Mouse (Mus musculus) heart, adult 2 months (tissue): ENCODE measurements around the gene Lrrc74a. TPM values are rescaled to one million over a fixed set of nuclear protein-coding genes. Genes with fewer than 3 reads are reported as not detected.
A peak's percentile ranks its signal among the peaks of the same experiment; 100 is the strongest.

ENCODE experiments used
- DNase-seq, 2 experiments: peaks; one replicate each; pipeline ENCODE4 v3.0.0; 2021
- H3K27ac ChIP-seq: fragments of 200-600 bp; 2 replicates; pipeline ENCODE4 v1.8.1; 2022
- H3K27me3 ChIP-seq: fragments of 200-500 bp; 2 replicates; pipeline ENCODE4 v1.6.1; 2012; ENCODE audit warnings: mild to moderate bottlenecking, low read length, inconsistent platforms, mixed read lengths; ENCODE audit not compliant: control insufficient read depth, insufficient read depth
- H3K36me3 ChIP-seq: fragments of 200-500 bp; 2 replicates; pipeline ENCODE4 v1.6.1; 2012; ENCODE audit warnings: low read length, inconsistent platforms; ENCODE audit not compliant: control insufficient read depth, insufficient read depth
- H3K4me1 ChIP-seq: fragments of 200-500 bp; 2 replicates; pipeline ENCODE4 v1.6.1; 2011; ENCODE audit warnings: low read length; ENCODE audit not compliant: control insufficient read depth, insufficient read depth
- H3K4me3 ChIP-seq: fragments of 200-600 bp; 2 replicates; pipeline ENCODE4 v1.8.1; 2022
- H3K79me2 ChIP-seq: fragments of 200-500 bp; replicated peaks from 2 replicates; pipeline ENCODE4 v1.6.1; 2012; ENCODE audit warnings: mild to moderate bottlenecking, inconsistent platforms, low read length, moderate library complexity, mixed read lengths; ENCODE audit not compliant: control insufficient read depth, insufficient read depth
- H3K9ac ChIP-seq: fragments of 200-500 bp; 2 replicates; pipeline ENCODE4 v1.6.1; 2012; ENCODE audit warnings: low read depth, mild to moderate bottlenecking, control low read depth, inconsistent platforms, low read length, mixed read lengths
- CTCF ChIP-seq: fragments of 200-600 bp; IDR thresholded peaks from 2 replicates; pipeline ENCODE4 v1.8.1; 2022; ENCODE audit warnings: antibody characterized with exemption, mild to moderate bottlenecking, moderate library complexity
- EP300 ChIP-seq: fragments of 200-500 bp; IDR thresholded peaks from 2 replicates; pipeline ENCODE4 v1.6.1; 2011; ENCODE audit warnings: low read depth, low read length, control low read depth; ENCODE audit not compliant: insufficient read depth
- POLR2A ChIP-seq: fragments of 200-500 bp; IDR thresholded peaks from 2 replicates; pipeline ENCODE4 v1.6.1; 2011; ENCODE audit warnings: mild to moderate bottlenecking, low read depth, low read length, control low read depth; ENCODE audit not compliant: insufficient read depth
- WGBS: fragments of 180-500 bp; shearing (Covaris S2); methylation state at CpG from one replicate; pipeline ENCODE4 v1.1.7; 2018; 5-methylcytosine and 5-hydroxymethylcytosine counted together
- intact Hi-C: fragments of 180-260 bp; cut with DNase I; formaldehyde crosslinking; loops from one replicate; pipeline ENCODE4 v1.15.1; 2025
- polyA plus RNA-seq: library from polyadenylated mRNA; depleted of rRNA; stranded (reverse); fragments of >200 nt; gene quantifications from 2 replicates; pipeline ENCODE4 v1.2.3, GENCODE M21; 2012
- total RNA-seq, 2 experiments: library from RNA; stranded (reverse); gene quantifications; 2 replicates each; pipeline ENCODE4 v1.2.3; 2021

Gene Lrrc74a
- total and polyA plus RNA-seq, 3 experiments: not detected

- 58% methylated on average over 5 of the region's 5 CpGs for WGBS
- no peaks in the 10 kb centered on the region for H3K79me2 ChIP-seq
- H3K4me3 ChIP-seq: no peak overlapping the region
- no peaks in the 10 kb centered on the region for H3K4me1 ChIP-seq
- no peak overlapping the region for H3K27ac ChIP-seq
- no peak for DNase-seq
- H3K36me3 ChIP-seq: no peaks in the 10 kb centered on the region
- no peak overlapping the region for H3K9ac ChIP-seq
- intact Hi-C loops: no loop called here
- TF ChIP-seq EP300 (no peak), POLR2A (no peak), CTCF (peak; percentile 51)
- no peaks in the 10 kb centered on the region for H3K27me3 ChIP-seq
These were observed 20.1 kb upstream of the Lrrc74a start for GRCm38 (mm10) chr12:86714026-86714425.

GRCm38 (mm10) chr12:86715401-86715800, 18.8 kb upstream of the Lrrc74a start:
- Histone ChIP-seq H3K27ac (no peak overlapping the region), H3K79me2 (no peaks in the 10 kb centered on the region), H3K4me1 (no peaks in the 10 kb centered on the region), H3K9ac (no peak overlapping the region), H3K36me3 (no peaks in the 10 kb centered on the region), H3K4me3 (no peak overlapping the region), H3K27me3 (no peaks in the 10 kb centered on the region)
- TF ChIP-seq EP300 (0 out of 2 replicates have a peak, but pooled peaks have one; percentile 39), CTCF (peak; percentile 85), POLR2A (no peak)
- intact Hi-C loops: loop anchor here (5.0 kb wide), 1 partner anchor 53 kb away; no protein-coding TSS in a partner anchor
- 46% methylated on average over 5 of the region's 5 CpGs for WGBS
- DNase-seq: peak; percentile 58 to 78

GRCm38 (mm10) chr12:86716962-86717361, 17.2 kb upstream of the Lrrc74a start:
- H3K36me3 ChIP-seq: no peaks in the 10 kb centered on the region
- DNase-seq: no peak
- no peaks in the 10 kb centered on the region; the same call in 1 of the 2 replicates for H3K4me1 ChIP-seq
- H3K79me2 ChIP-seq: no peaks in the 10 kb centered on the region
- H3K9ac ChIP-seq: no peak overlapping the region
- H3K27ac ChIP-seq: no peak overlapping the region
- no peaks in the 10 kb centered on the region for H3K27me3 ChIP-seq
- no peak for TF ChIP-seq POLR2A
- no peak for TF ChIP-seq EP300
- no peak for TF ChIP-seq CTCF
- intact Hi-C loops: loop anchor here (5.0 kb wide), 1 partner anchor 55 kb away; no protein-coding TSS in a partner anchor
- H3K4me3 ChIP-seq: no peak overlapping the region
- WGBS: 75% methylated on average over 11 of the region's 11 CpGs

GRCm38 (mm10) chr12:86719961-86720639, 14.1 kb upstream of the Lrrc74a start:
- Histone ChIP-seq H3K36me3 (no peaks in the 10 kb centered on the region), H3K27ac (no peak overlapping the region), H3K4me1 (no peaks in the 10 kb centered on the region; the same call in 1 of the 2 replicates), H3K79me2 (no peaks in the 10 kb centered on the region), H3K4me3 (no peak overlapping the region), H3K9ac (no peak overlapping the region), H3K27me3 (no peaks in the 10 kb centered on the region)
- intact Hi-C loops: loop anchor here (5.0 kb wide), 1 partner anchor 58 kb away; no protein-coding TSS in a partner anchor
- no peak for DNase-seq
- TF ChIP-seq EP300 (no peak), POLR2A (no peak), CTCF (no peak)
- WGBS: 89% methylated on average over 18 of the region's 18 CpGs

GRCm38 (mm10) chr12:86721453-86721852, 12.7 kb upstream of the Lrrc74a start:
- H3K27ac ChIP-seq: no peak overlapping the region
- no peak overlapping the region for H3K4me3 ChIP-seq
- H3K9ac ChIP-seq: no peak overlapping the region
- no peak for DNase-seq
- intact Hi-C loops: no loop called here
- H3K79me2 ChIP-seq: no peaks in the 10 kb centered on the region
- H3K27me3 ChIP-seq: no peaks in the 10 kb centered on the region
- TF ChIP-seq EP300 (no peak), POLR2A (no peak), CTCF (no peak)
- H3K36me3 ChIP-seq: no peaks in the 10 kb centered on the region
- 60% methylated on average over 5 of the region's 5 CpGs for WGBS
- H3K4me1 ChIP-seq: no peaks in the 10 kb centered on the region; the same call in none of the 2 replicates

GRCm38 (mm10) chr12:86724300-86724699, 9.9 kb upstream of the Lrrc74a start:
- DNase-seq: no peak
- 89% methylated on average over 2 of the region's 2 CpGs for WGBS
- H3K27me3 ChIP-seq: no peaks in the 10 kb centered on the region
- H3K4me1 ChIP-seq: no peaks in the 10 kb centered on the region; the same call in none of the 2 replicates
- intact Hi-C loops: no loop called here
- no peak overlapping the region for H3K27ac ChIP-seq
- H3K4me3 ChIP-seq: no peak overlapping the region
- no peak overlapping the region for H3K9ac ChIP-seq
- no peak for TF ChIP-seq CTCF
- TF ChIP-seq POLR2A: no peak
- no peak for TF ChIP-seq EP300
- H3K36me3 ChIP-seq: no peaks in the 10 kb centered on the region
- no peaks in the 10 kb centered on the region for H3K79me2 ChIP-seq
